Mouse (Mus musculus) forebrain, embryonic 16.5 days (tissue): ENCODE results near the gene Trim9. TPM values are rescaled to one million over a fixed set of nuclear protein-coding genes. Genes with fewer than 3 reads are reported as not detected.

Source experiments
- ATAC-seq: fragments of 200-750 bp; cut with Nextera tagmentation; 2 replicates; pipeline ENCODE4 v1.8.0; 2017; ENCODE audit warnings: mild to moderate bottlenecking, moderate library complexity
- H3K27ac ChIP-seq: fragments of 300-500 bp; sonication (generic); 2 replicates; pipeline ENCODE4 v1.5.1; 2014; ENCODE audit warnings: low read length, control low read depth
- H3K27me3 ChIP-seq: fragments of 300-500 bp; sonication (generic); replicated peaks from 2 replicates; pipeline ENCODE4 v1.6.1; 2014; ENCODE audit warnings: low read length; ENCODE audit not compliant: control insufficient read depth, insufficient read depth
- H3K36me3 ChIP-seq: fragments of 300-500 bp; sonication (generic); 2 replicates; pipeline ENCODE4 v1.6.1; 2014; ENCODE audit not compliant: control insufficient read depth, insufficient read depth
- H3K4me1 ChIP-seq: fragments of 300-500 bp; sonication (generic); replicated peaks from 2 replicates; pipeline ENCODE4 v1.6.1; 2014; ENCODE audit warnings: low read length; ENCODE audit not compliant: control insufficient read depth, insufficient read depth
- H3K4me2 ChIP-seq: fragments of 300-500 bp; sonication (generic); 2 replicates; pipeline ENCODE4 v1.6.1; 2014; ENCODE audit warnings: mild to moderate bottlenecking, low read length, control low read depth
- H3K4me3 ChIP-seq: fragments of 300-500 bp; sonication (generic); replicated peaks from 2 replicates; pipeline ENCODE4 v1.5.1; 2014; ENCODE audit warnings: mild to moderate bottlenecking, low read length, control low read depth
- H3K9ac ChIP-seq: fragments of 300-500 bp; sonication (generic); replicated peaks from 2 replicates; pipeline ENCODE4 v1.6.1; 2014; ENCODE audit warnings: low read depth, low read length, control low read depth
- H3K9me3 ChIP-seq: fragments of 300-500 bp; sonication (generic); 2 replicates; pipeline ENCODE4 v1.6.1; 2016; ENCODE audit warnings: low read length; ENCODE audit not compliant: control insufficient read depth
- WGBS: fragments of 180-500 bp; shearing (Covaris S2); extraction: QIAGEN DNeasy Blood & Tissue Kit; methylation state at CpG from one replicate; pipeline ENCODE4 v1.1.7; 2014; 5-methylcytosine and 5-hydroxymethylcytosine counted together
- polyA plus RNA-seq: library from polyadenylated mRNA; unstranded; fragments of >200 nt; fragmentation: Nextera tagmentation; extraction: Ambion mirVana; gene quantifications from 2 replicates; pipeline ENCODE4 v1.2.1, GENCODE M21; 2015

The Trim9 gene
- polyA plus RNA-seq, 1 experiment from 2014 or later: 60.8 TPM

DNA sequence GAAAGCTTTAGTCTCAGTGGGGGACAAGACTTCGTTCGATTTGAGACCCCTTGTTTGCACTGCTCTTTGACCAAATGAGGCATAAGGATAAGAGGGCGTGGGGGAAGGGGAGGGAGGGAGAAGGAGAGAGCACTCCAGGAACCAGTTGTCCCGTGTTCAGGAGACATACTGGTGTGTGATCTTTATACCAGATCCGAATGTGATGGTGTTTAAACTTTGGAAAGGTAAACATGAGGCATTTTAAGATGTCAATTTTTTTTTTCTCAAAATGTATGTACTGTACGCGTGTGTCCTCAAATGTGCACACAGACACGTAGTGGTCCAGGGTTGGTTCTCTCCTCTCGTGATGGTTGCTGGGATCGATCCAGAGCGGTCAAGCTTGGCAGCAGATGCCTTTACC is 119.3 kb downstream of the Trim9 start:
- Histone ChIP-seq H3K36me3 (no peaks in the 10 kb centered on the region), H3K4me2 (no peak overlapping the region)

GRCm38 (mm10) chr12:70227121-70227932 is 120.1 kb downstream of the Trim9 start:
- H3K9ac ChIP-seq: peak overlapping the region; percentile 55
- H3K4me2 ChIP-seq: peak overlapping the region; percentile 85
- no peaks in the 10 kb centered on the region for H3K36me3 ChIP-seq
- H3K27ac ChIP-seq: no peak overlapping the region
- no peaks in the 10 kb centered on the region for H3K27me3 ChIP-seq
- WGBS: 1% methylated on average over 52 of the region's 52 CpGs
- peak; percentile 79 for ATAC-seq
- H3K9me3 ChIP-seq: no peaks in the 10 kb centered on the region
- H3K4me1 ChIP-seq: peaks cover 8% of the 10 kb centered on the region
- peak overlapping the region; percentile 48 for H3K4me3 ChIP-seq

More for the DNA sequence above, 119.3 kb downstream of the Trim9 start:
- Histone ChIP-seq H3K4me1 (peaks cover 8% of the 10 kb centered on the region), H3K4me3 (no peak overlapping the region), H3K9ac (no peak overlapping the region), H3K27me3 (no peaks in the 10 kb centered on the region), H3K27ac (no peak overlapping the region), H3K9me3 (no peaks in the 10 kb centered on the region)
- no peak for ATAC-seq
- 72% methylated on average over 11 of the region's 11 CpGs for WGBS

DNA sequence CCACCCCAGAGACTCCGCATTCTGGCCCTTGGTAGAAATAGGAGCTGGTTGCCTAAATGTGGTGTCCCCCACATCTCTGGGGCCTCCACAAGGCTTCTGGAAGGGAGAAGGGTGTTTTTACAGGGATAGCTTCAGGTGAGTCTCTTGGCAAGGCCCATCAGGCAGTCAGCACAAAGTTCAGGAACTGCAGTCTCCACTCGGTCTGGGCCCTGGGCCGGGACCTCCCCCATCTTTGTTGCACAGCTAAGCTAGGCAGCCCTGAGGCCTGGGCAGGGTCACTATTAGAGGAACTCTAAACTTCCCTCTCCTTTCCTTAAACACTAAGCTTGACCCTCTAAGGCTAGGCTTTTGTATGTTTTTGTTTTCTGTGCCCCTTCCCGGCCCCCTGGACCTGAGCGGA is 120.8 kb downstream of the Trim9 start:
- peaks cover 8% of the 10 kb centered on the region for H3K4me1 ChIP-seq
- H3K9ac ChIP-seq: no peak overlapping the region
- no peaks in the 10 kb centered on the region for H3K9me3 ChIP-seq
- 34% methylated on average over 5 of the region's 5 CpGs for WGBS
- H3K27me3 ChIP-seq: no peaks in the 10 kb centered on the region
- H3K4me3 ChIP-seq: no peak overlapping the region
- peak overlapping the region; percentile 85 for H3K4me2 ChIP-seq
- ATAC-seq: no peak
- no peak overlapping the region for H3K27ac ChIP-seq
- no peaks in the 10 kb centered on the region for H3K36me3 ChIP-seq

DNA sequence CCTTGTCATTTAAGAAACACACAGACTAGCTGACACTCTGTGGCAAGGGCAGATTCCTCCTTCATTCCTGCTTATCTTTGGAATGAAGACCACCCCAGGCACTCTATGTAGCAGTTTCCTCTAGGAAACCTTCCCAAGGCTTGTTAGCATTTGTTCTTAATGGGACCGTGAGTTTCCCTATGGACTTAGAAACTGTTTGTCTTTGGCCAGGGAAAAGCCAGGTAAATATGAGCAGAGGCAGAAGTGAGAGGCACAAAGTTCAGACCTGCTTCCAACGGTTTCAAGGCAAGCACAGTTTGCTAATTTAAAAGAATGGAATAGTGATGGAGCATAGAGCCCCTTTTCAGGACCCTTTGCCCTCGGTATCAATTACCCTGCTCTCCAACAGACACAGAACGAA is 124.1 kb downstream of the Trim9 start:
- no peak overlapping the region for H3K4me3 ChIP-seq
- ATAC-seq: no peak
- no peaks in the 10 kb centered on the region for H3K27me3 ChIP-seq
- WGBS: 68% methylated on average over 4 of the region's 4 CpGs
- no peaks in the 10 kb centered on the region for H3K36me3 ChIP-seq
- H3K4me1 ChIP-seq: peaks cover 8% of the 10 kb centered on the region
- no peak overlapping the region for H3K9ac ChIP-seq
- no peak overlapping the region for H3K27ac ChIP-seq
- no peaks in the 10 kb centered on the region for H3K9me3 ChIP-seq
- no peak overlapping the region for H3K4me2 ChIP-seq

- no peaks in the 10 kb centered on the region for H3K36me3 ChIP-seq
- H3K4me1 ChIP-seq: peaks cover under 1% of the 10 kb centered on the region; the same call in 1 of the 2 replicates
- no peak overlapping the region for H3K9ac ChIP-seq
- WGBS: 80% methylated on average over 5 of the region's 5 CpGs
- ATAC-seq: no peak
- H3K27ac ChIP-seq: no peak overlapping the region
- H3K4me3 ChIP-seq: no peak overlapping the region
- H3K4me2 ChIP-seq: no peak overlapping the region
- H3K9me3 ChIP-seq: no peaks in the 10 kb centered on the region
- H3K27me3 ChIP-seq: no peaks in the 10 kb centered on the region
Observed at GRCm38 (mm10) chr12:70221425-70221824, 126.0 kb downstream of the Trim9 start.

- no peak overlapping the region for H3K9ac ChIP-seq
- H3K27ac ChIP-seq: no peak overlapping the region
- no peaks in the 10 kb centered on the region for H3K36me3 ChIP-seq
- no peak for ATAC-seq
- WGBS: 91% methylated on average over 8 of the region's 8 CpGs
- no peaks in the 10 kb centered on the region for H3K27me3 ChIP-seq
- H3K9me3 ChIP-seq: no peaks in the 10 kb centered on the region
- no peak overlapping the region for H3K4me2 ChIP-seq
- no peak overlapping the region for H3K4me3 ChIP-seq
- H3K4me1 ChIP-seq: peaks cover 4% of the 10 kb centered on the region
Observed at GRCm38 (mm10) chr12:70218795-70219540, 128.4 kb downstream of the Trim9 start.

- Histone ChIP-seq H3K4me3 (no peak overlapping the region), H3K4me1 (peaks cover 4% of the 10 kb centered on the region), H3K27me3 (no peaks in the 10 kb centered on the region), H3K9ac (no peak overlapping the region), H3K9me3 (no peaks in the 10 kb centered on the region), H3K36me3 (no peaks in the 10 kb centered on the region), H3K27ac (no peak overlapping the region), H3K4me2 (no peak overlapping the region)
- WGBS: 22% methylated on average over 16 of the region's 16 CpGs
- no peak for ATAC-seq
Observed at GRCm38 (mm10) chr12:70216229-70216800, 131.1 kb downstream of the Trim9 start.

DNA sequence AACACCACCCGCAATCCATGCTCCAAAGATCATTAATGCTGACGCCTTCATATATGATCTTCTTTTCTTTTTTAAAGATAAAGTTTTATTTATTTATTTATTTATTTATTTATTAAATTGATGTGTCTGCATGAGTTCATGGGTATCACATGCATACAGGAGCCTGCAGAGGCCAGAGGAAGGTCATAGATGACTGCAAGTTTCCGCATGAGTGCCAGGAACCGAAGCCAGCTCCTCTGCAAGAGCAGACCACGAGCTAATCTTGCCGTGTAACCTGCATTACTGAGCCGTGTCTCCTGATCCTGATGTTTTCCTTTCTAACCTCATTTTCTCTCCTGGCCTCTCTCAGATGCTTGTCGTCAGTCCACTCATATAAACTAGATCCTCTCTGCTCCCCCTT is 133.1 kb downstream of the Trim9 start:
- H3K4me1 ChIP-seq: peaks cover 4% of the 10 kb centered on the region
- no peak overlapping the region for H3K4me3 ChIP-seq
- no peak overlapping the region for H3K27ac ChIP-seq
- 91% methylated on average over 8 of the region's 8 CpGs for WGBS
- ATAC-seq: no peak
- no peak overlapping the region for H3K4me2 ChIP-seq
- H3K9ac ChIP-seq: no peak overlapping the region
- H3K27me3 ChIP-seq: no peaks in the 10 kb centered on the region
- no peaks in the 10 kb centered on the region for H3K9me3 ChIP-seq
- no peaks in the 10 kb centered on the region for H3K36me3 ChIP-seq

GRCm38 (mm10) chr12:70213601-70214000 is 133.8 kb downstream of the Trim9 start:
- no peak for ATAC-seq
- Histone ChIP-seq H3K4me1 (peaks cover 4% of the 10 kb centered on the region), H3K4me3 (no peak overlapping the region), H3K4me2 (no peak overlapping the region), H3K27ac (no peak overlapping the region), H3K9me3 (no peaks in the 10 kb centered on the region), H3K36me3 (no peaks in the 10 kb centered on the region), H3K9ac (no peak overlapping the region), H3K27me3 (no peaks in the 10 kb centered on the region)
- WGBS: 87% methylated on average over 6 of the region's 6 CpGs
